Mouse (Mus musculus): ENCODE results near the gene Gata5.

GRCm38 (mm10) chr2:180306009-180306408, 28.5 kb downstream of the Gata5 start:
- TF ChIP-seq CTCF (IDR thresholded peaks at IDR 0.05; ENCODE audit: control insufficient read depth, insufficient read depth, insufficient read length) (no peak), MYOD1 (IDR thresholded peaks at IDR 0.05; ENCODE audit: control insufficient read depth, insufficient read length, low read depth) (no peak), USF1 (IDR thresholded peaks at IDR 0.05; ENCODE audit: low read depth) (no peak)
